In genomic region chr11:116138468-116139138, GRCm38 (mm10) we compare ENCODE assay signal across 8 mouse cellular contexts. TPM values are rescaled to one million over a fixed set of nuclear protein-coding genes. Genes with fewer than 3 reads are reported as not detected.
DNase-seq lines count a peak whose midpoint lies in the region; ATAC-seq and TF ChIP-seq lines count a peak whose summit lies in the region.

Gene Mrpl38 (minus strand): TSS chr11:116138868.

- H3K9me3 ChIP-seq in E14TG2a.4 (ENCODE audit: low read length), result no peaks in the 10 kb centered on the region
- H3K9me3 ChIP-seq in forebrain, embryonic 13.5 days (replicated peaks), result no peaks in the 10 kb centered on the region
- H3K9me3 ChIP-seq in liver, postnatal 0 days (ENCODE audit: low read length), result no peaks in the 10 kb centered on the region
- H3K9me3 ChIP-seq in neural tube, embryonic 14.5 days (ENCODE audit: control insufficient read depth, low read length), result no peaks in the 10 kb centered on the region

- peak within 1 kb of the TSS; percentile 99 for H3K4me3 ChIP-seq in E14TG2a.4 (replicated peaks; ENCODE audit: low read length)
- peak within 1 kb of the TSS; percentile 70 for H3K4me3 ChIP-seq in forebrain, embryonic 13.5 days
- peak within 1 kb of the TSS; percentile 69 for H3K4me3 ChIP-seq in liver, postnatal 0 days (ENCODE audit: low read depth, low read length)
- H3K4me3 ChIP-seq in neural tube, embryonic 14.5 days (ENCODE audit: low read depth, low read length), result peak within 1 kb of the TSS; percentile 90

- H3K4me1 ChIP-seq in E14TG2a.4 (replicated peaks; ENCODE audit: low read depth, low read length), result peaks cover 77% of the 10 kb centered on the region
- H3K4me1 ChIP-seq in forebrain, embryonic 13.5 days, result peaks cover 13% of the 10 kb centered on the region
- peaks cover 31% of the 10 kb centered on the region for H3K4me1 ChIP-seq in liver, postnatal 0 days (ENCODE audit: insufficient read depth)
- H3K4me1 ChIP-seq in neural tube, embryonic 14.5 days (ENCODE audit: control insufficient read depth, insufficient read depth, low read length), result peaks cover 7% of the 10 kb centered on the region; the same call in 1 of the 2 replicates

- TF ChIP-seq CTCF in E14TG2a.4 (conservative IDR thresholded peaks at IDR 0.05; ENCODE audit: low read length), result peak; percentile 77
- peak; percentile 92 for TF ChIP-seq CTCF in liver, postnatal 0 days (IDR thresholded peaks at IDR 0.05; ENCODE audit: low read depth)

- DNase-seq in c-Kit-positive CD71-positive TER-119-positive erythroid progenitor cells, embryonic 14.5 days (ENCODE audit: low spot score), result peak; percentile 97
- peak; percentile 91 to 92 for DNase-seq in heart, postnatal 10 days
- peak; percentile 84 for DNase-seq in large intestine, adult 2 months (ENCODE audit: low read depth, low spot score)
- peak; percentile 98 for DNase-seq in liver, postnatal 0 days
- peak; percentile 90 for DNase-seq in testis, postnatal 10 days (ENCODE audit: low spot score)

- peak within 1 kb of the TSS; percentile 33 for H3K27ac ChIP-seq in forebrain, embryonic 13.5 days
- peak within 1 kb of the TSS; percentile 56 for H3K27ac ChIP-seq in liver, postnatal 0 days (ENCODE audit: low read depth)
- H3K27ac ChIP-seq in neural tube, embryonic 14.5 days (ENCODE audit: low read depth, low read length), result peak within 1 kb of the TSS; percentile 55

- intact Hi-C loops in heart, postnatal 10 days (cut with DNase I), result loop anchor here (1.0 to 5.0 kb wide), 5 partner anchors 28 to 324 kb away; partner anchors contain the start of genes Acox1 and Ten1

- peak; percentile 95 for ATAC-seq in forebrain, embryonic 13.5 days
- peak; percentile 94 for ATAC-seq in liver, postnatal 0 days
- peak; percentile 97 for ATAC-seq in neural tube, embryonic 14.5 days (ENCODE audit: low read depth)

- H3K36me3 ChIP-seq in E14TG2a.4 (ENCODE audit: insufficient read depth, low read length), result peaks cover 45% of the 10 kb centered on the region
- peaks cover 50% of the 10 kb centered on the region for H3K36me3 ChIP-seq in forebrain, embryonic 13.5 days (ENCODE audit: poor library complexity, severe bottlenecking)
- H3K36me3 ChIP-seq in liver, postnatal 0 days (replicated peaks; ENCODE audit: insufficient read depth, low read length), result peaks cover 11% of the 10 kb centered on the region
- peaks cover 23% of the 10 kb centered on the region for H3K36me3 ChIP-seq in neural tube, embryonic 14.5 days (ENCODE audit: control insufficient read depth, insufficient read depth, low read length)

- H3K27me3 ChIP-seq in E14TG2a.4 (ENCODE audit: insufficient read depth, low read length), result no peaks in the 10 kb centered on the region
- no peaks in the 10 kb centered on the region for H3K27me3 ChIP-seq in forebrain, embryonic 13.5 days
- H3K27me3 ChIP-seq in liver, postnatal 0 days (ENCODE audit: insufficient read depth, low read length), result no peaks in the 10 kb centered on the region
- no peaks in the 10 kb centered on the region for H3K27me3 ChIP-seq in neural tube, embryonic 14.5 days (ENCODE audit: control insufficient read depth, insufficient read depth, low read length)

- peak within 1 kb of the TSS; percentile 86 for H3K9ac ChIP-seq in forebrain, embryonic 13.5 days
- peak within 1 kb of the TSS; percentile 76 for H3K9ac ChIP-seq in liver, postnatal 0 days (replicated peaks)
- peak within 1 kb of the TSS; percentile 74 for H3K9ac ChIP-seq in neural tube, embryonic 14.5 days (replicated peaks; ENCODE audit: low read depth, low read length)

- H3K4me2 ChIP-seq in forebrain, embryonic 13.5 days, result peak within 1 kb of the TSS; percentile 71
- H3K4me2 ChIP-seq in liver, postnatal 0 days (ENCODE audit: low read depth, low read length), result peak within 1 kb of the TSS; percentile 77
- peak within 1 kb of the TSS; percentile 61 for H3K4me2 ChIP-seq in neural tube, embryonic 14.5 days (ENCODE audit: low read depth, low read length)

- no peak for TF ChIP-seq EP300 in liver, postnatal 0 days (IDR thresholded peaks at IDR 0.05; ENCODE audit: low read depth)

- under 1% methylated on average over 60 of the region's 60 CpGs for WGBS in forebrain, embryonic 13.5 days
- WGBS in large intestine, adult 2 months, result under 1% methylated on average over 60 of the region's 60 CpGs
- WGBS in liver, postnatal 0 days (ENCODE audit: insufficient replicate concordance), result under 1% methylated on average over 58 of the region's 60 CpGs
- under 1% methylated on average over 59 of the region's 60 CpGs for WGBS in neural tube, embryonic 14.5 days

RNA-seq across cellular contexts. Expression of gene Mrpl38, which starts in this region (rescaled TPM):
- polyA plus RNA-seq in forebrain, embryonic 13.5 days (2015; fragmentation: Nextera tagmentation; extraction: Ambion mirVana), result 79.8 and 86.1 TPM in 2 replicates
- 10 to 100 TPM; 55.9 to 56.8 TPM for total RNA-seq in heart, postnatal 10 days (2021)
- 55.2 and 61.2 TPM in 2 replicates for polyA plus RNA-seq in large intestine, adult 2 months (2012; rRNA removed)
- polyA plus RNA-seq in liver, postnatal 0 days (2015; fragmentation: Nextera tagmentation; extraction: Ambion mirVana), result 43.9 and 44.0 TPM in 2 replicates
- 81.5 and 91.0 TPM in 2 replicates for polyA plus RNA-seq in neural tube, embryonic 14.5 days (2014; fragmentation: Nextera tagmentation; extraction: Ambion mirVana)

Comparison
In these comparisons a context has a peak if more than half of its experiments do, and no peak if none do; other contexts are left out.
1. Peak in every context shown above with its lines: DNase-seq, ATAC-seq, H3K4me3 ChIP-seq and H3K27ac ChIP-seq.